Mouse (Mus musculus): Measurements from ENCODE around the gene B4galt7. TPM values are rescaled to one million over a fixed set of nuclear protein-coding genes. Genes with fewer than 3 reads are reported as not detected.
"Not testable (repeated sequence)": the region's sequence is repeated elsewhere in the genome, so short reads cannot be mapped to it uniquely, and the experiment has no call there.

B4galt7 gene
- 10 to 100 TPM; 27.2 TPM for total RNA-seq (2021)
- long read RNA-seq, experiment 1, transcript B4galt7-201 (6 exons, 2,130 nt) = major isoform, 37 of 59 reads
- long read RNA-seq, experiment 1, partial matches to known transcripts = 3 of 59 reads
- long read RNA-seq, experiment 1, other reads (novel, unspliced or antisense) = 19 of 59 reads
- long read RNA-seq, experiment 2, transcript B4galt7-201 (6 exons, 2,130 nt) = major isoform, 28 of 48 reads
- long read RNA-seq, experiment 2, partial matches to known transcripts = 4 of 48 reads
- long read RNA-seq, experiment 2, other reads (novel, unspliced or antisense) = 15 of 48 reads

DNA sequence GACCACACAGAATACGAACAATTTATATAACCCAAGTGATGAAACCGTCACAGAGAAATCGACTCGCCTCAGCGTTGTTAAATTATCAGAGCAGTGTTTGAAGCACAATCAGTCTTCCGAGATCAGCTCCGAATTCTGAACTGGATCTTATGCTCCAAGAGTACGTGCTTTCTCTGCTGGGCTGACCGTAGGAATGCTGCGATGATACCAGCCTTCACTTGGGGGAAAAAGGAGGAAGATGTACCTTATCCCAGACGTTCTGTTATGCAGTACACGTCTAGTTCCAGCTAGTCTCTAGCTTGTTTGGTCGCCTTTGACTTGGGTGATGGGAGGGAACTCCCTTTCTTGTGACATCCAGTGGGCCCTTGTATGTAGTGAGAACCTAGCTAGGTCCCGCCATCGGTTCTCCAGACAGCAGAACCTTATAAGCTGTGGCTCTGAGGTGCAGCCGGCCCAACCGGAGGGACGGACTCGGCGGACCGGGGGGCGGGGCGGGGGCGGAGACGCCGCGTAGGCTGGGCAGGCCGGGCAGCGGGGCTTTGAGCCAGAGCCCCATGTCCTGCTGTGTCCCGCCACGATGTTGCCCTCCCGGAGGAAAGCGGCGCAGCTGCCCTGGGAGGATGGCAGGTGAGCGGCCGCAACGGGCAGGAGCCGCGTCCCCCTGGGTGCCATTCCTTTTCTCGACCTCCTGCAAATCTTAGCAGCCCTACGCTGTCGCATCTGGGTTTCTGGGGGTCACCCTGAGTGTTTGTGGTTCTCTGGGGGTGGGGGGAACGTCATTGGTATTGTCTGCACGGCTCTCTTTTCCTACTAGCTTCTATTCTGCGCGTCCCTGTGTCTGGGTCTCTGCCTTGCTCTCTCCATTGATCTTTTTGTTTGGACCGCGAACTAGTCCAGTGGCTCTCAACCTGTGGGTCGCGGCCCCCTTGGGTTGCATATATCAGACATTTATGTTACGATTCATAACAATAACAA is at the start of gene B4galt7:
TSS of gene B4galt7 (plus strand) at position 331 of the 975 bp plus-strand sequence.
- DNase-seq (ENCODE audit: low spot score in 2 of 2) = peak; percentile 82 to 87

GRCm38 (mm10) chr13:55555921-55556320 is 43.8 kb upstream of the B4galt7 start:
- no peak for DNase-seq (ENCODE audit: low spot score in 2 of 2)

DNA sequence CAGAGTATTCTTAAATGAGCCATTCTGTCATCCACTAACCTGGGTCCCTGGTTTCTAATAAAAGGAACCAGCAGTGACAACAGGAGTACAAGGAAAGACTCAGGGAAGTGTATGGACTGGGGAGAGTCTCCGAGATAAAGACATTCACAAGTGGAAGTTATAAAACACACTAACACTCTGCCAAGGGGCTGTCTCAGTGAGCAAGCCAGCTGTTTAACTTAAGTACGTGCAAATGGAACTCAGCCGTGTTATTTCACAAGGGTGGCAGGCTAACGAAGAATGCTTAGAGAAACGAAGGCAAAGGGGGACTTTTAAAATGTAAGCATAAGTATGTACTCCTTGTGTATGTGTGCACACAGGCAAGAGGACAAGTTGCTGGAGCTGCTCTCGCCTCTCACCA is 42.2 kb upstream of the B4galt7 start:
- no peak for DNase-seq (ENCODE audit: low spot score in 2 of 2)

- no peak for DNase-seq (ENCODE audit: low spot score in 2 of 2)
Observed at GRCm38 (mm10) chr13:55563266-55563879, 36.3 kb upstream of the B4galt7 start.

DNA sequence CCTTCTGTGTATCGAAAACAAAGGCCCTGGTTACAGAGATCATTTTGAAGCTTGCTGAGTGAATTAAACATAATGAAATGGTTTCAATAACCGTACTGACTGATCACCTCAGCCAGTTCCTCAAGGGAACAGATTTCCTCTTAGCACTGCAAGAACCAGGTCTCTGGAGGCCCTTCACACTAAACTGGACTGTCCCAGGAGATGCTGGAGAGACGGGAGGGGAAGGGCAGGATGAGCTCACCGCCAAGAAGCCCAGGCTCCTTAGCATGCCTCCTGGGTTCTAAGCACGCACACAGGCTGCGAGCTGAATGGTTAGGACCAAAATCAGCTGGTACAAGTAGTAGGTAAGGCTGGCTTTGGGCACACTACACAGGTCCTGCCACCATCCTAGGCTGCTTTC is 32.7 kb upstream of the B4galt7 start:
- DNase-seq (ENCODE audit: low spot score in 2 of 2) = no peak

- no peak for DNase-seq (ENCODE audit: low spot score in 2 of 2)
Observed at GRCm38 (mm10) chr13:55567949-55568348, 31.7 kb upstream of the B4galt7 start.

GRCm38 (mm10) chr13:55568524-55568923 is 31.2 kb upstream of the B4galt7 start:
- DNase-seq (ENCODE audit: low spot score in 2 of 2) = not testable (repeated sequence)

DNA sequence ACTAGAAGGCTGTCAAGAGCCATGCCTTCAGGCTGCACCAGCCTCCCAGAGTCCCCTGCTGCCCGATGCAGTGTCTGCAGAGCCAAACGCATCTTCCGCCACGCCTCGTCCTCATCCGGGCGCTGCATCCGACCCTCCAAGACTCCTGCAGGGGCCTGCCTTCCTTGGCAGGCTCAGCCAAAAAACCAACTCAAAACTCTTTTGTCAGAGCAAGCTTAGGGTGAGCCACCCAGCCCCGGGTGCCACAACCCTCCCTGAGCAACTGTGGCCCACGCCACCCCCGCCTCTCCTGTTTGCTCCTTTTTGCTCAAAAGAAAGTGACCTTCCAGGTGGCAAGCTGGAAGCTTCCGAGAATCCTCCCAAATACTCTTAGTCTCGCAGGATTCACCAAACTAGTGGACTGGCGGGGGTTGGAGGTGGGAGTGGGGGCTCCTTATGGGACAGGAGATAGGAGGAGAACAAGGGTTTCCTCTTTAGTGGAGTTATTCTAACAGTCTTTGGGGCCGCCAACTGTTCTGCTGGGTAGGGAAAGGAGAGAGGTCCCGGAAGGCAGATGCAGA is 29.9 kb upstream of the B4galt7 start:
- no peak for DNase-seq (ENCODE audit: low spot score in 2 of 2)

DNA sequence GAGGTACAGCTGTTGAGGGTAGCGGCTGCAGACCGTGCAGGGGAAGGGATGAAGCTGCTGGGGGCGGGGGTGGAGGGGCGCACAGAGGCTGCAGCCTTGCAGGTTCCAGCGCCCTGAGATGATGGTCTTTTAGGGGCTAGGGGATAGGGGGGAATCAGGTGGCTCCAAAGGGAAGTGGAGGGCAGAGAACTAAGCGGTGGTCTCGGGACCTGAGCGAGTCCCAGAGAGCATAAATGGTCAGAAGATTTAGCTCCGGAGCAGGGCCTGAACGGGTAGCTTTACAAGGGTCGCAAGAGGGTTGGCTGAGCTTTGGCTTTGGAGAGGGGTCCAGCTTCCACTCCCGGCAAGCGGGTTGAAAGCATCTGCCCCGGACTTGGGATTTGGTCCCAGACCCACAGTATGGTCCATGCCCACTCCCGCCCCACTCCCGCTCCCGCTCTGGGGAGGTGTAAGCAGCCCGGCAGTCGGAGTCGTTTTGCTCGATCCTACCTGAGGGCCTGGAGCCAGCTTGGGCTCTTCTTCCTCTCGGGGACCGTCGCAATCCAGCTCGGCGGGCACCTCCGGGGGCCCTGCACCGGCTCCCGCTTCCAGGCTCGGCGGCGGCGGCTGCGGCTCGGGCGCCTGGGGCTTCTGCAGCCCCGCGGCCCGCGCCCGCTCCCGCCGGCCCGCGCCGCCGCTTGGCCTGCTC is 29.3 kb upstream of the B4galt7 start:
- DNase-seq (ENCODE audit: low spot score in 2 of 2) = peak in 1 of 2 experiments; percentile 31

GRCm38 (mm10) chr13:55571027-55571751 is 28.5 kb upstream of the B4galt7 start, which contains the start of gene Fam193b:
Gene Fam193b (minus strand): TSS chr13:55571120.
- peak; percentile 93 to 95 for DNase-seq (ENCODE audit: low spot score in 2 of 2)

GRCm38 (mm10) chr13:55571977-55572376 is 27.7 kb upstream of the B4galt7 start:
- DNase-seq (ENCODE audit: low spot score in 2 of 2) = no peak

- DNase-seq (ENCODE audit: low spot score in 2 of 2) = no peak
Observed at GRCm38 (mm10) chr13:55573432-55573831, 26.3 kb upstream of the B4galt7 start, which contains the start of gene Tmed9. Gene Tmed9 (plus strand): TSS chr13:55573732.

GRCm38 (mm10) chr13:55574321-55574720 is 25.4 kb upstream of the B4galt7 start:
- DNase-seq (ENCODE audit: low spot score in 2 of 2) = no peak

GRCm38 (mm10) chr13:55575932-55576331 is 23.8 kb upstream of the B4galt7 start:
- no peak for DNase-seq (ENCODE audit: low spot score in 2 of 2)

- DNase-seq (ENCODE audit: low spot score in 2 of 2) = not testable (repeated sequence)
Observed at GRCm38 (mm10) chr13:55576872-55577271, 22.8 kb upstream of the B4galt7 start.

DNA sequence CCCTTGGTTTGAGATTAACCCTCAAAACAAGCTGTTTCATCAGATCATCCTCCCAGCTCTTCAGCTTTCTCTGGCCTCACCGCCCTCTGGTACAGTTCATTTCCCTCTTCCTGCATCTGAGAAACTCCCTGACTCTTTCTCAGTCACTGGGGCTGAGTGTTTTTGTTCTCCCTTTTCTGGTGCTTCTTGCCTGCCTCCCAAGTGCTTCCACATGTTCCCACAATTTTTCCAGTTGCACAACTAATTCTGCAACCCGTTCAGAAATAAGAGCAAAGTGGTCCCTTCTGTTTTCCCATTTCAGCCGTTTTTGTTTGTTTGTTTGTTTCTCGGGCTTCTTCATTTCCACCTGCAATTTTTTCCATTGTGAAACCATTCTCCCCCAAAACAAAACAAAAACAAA is 21.6 kb upstream of the B4galt7 start:
- DNase-seq (ENCODE audit: low spot score in 2 of 2) = no peak

GRCm38 (mm10) chr13:55591961-55592490 is 7.7 kb upstream of the B4galt7 start:
- DNase-seq (ENCODE audit: low spot score in 2 of 2) = no peak

GRCm38 (mm10) chr13:55592512-55593253 is 7.0 kb upstream of the B4galt7 start:
- DNase-seq (ENCODE audit: low spot score in 2 of 2) = peak; percentile 97 to 98

GRCm38 (mm10) chr13:55593254-55593747 is 6.4 kb upstream of the B4galt7 start:
- DNase-seq (ENCODE audit: low spot score in 2 of 2) = no peak
